Mouse (Mus musculus): Measurements from ENCODE around the gene Olfr987.
"Not testable (repeated sequence)": the region's sequence is repeated elsewhere in the genome, so short reads cannot be mapped to it uniquely, and the experiment has no call there.

Olfr987 gene

GRCm38 (mm10) chr2:85339215-85339614 is at the start of gene Olfr987:
TSS of gene Olfr987 (minus strand) at chr2:85339315.
- not testable (repeated sequence) for DNase-seq

GRCm38 (mm10) chr2:85363127-85363526 is 24.0 kb upstream of the Olfr987 start, which contains the start of gene Olfr988:
TSS of gene Olfr988 (minus strand) at chr2:85363227.
- DNase-seq = not testable (repeated sequence)

- no peak for DNase-seq
These were observed 857 bp upstream of the Olfr987 start for GRCm38 (mm10) chr2:85339972-85340371.

DNA sequence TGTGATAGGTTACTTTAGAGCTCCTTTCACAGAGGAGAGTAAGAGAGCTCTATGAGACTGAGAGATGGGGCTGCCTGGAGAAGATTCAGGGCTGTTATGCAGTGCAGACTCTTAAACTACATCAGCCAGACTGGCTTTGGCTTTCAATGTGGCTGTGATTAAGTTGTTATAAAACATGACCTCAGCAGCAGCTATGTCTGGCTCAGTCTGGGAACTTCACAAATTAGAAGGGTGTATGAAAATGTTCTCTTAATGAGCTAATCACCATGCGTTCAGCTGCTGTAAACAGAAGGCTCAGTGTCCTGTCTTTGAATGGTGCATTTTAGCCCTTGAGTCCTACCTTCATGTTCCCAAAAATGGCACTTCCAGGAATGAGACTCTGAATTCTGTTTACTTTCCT is 20.0 kb downstream of the Olfr987 start:
- DNase-seq = no peak

GRCm38 (mm10) chr2:85285406-85285805 is 53.7 kb downstream of the Olfr987 start:
- DNase-seq = no peak

DNA sequence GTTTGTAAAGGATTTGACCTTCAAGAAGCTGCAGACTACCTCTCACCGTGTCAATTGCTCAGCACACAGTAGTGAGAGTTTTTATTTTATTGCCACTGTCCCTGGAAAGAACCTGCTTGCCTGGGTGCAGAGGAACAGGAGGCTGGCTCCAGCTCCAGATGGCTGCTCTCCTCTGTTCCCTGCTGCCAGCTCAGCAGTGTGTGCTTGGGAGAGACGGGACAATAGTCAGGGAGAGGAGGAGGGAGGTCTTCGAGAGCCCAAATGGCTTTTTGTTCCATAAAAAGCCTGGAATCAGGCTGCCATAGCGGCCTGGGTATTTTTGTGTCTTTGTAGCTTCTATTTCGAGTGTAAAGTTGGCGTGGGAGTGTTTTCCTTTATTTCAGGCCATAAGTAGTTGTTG is 54.5 kb downstream of the Olfr987 start:
- DNase-seq = peak in 1 of 2 experiments; percentile 5

- no peak for DNase-seq
These were observed 55.3 kb downstream of the Olfr987 start for GRCm38 (mm10) chr2:85283631-85284466.

- no peak for DNase-seq
These were observed 58.1 kb downstream of the Olfr987 start for GRCm38 (mm10) chr2:85281023-85281422.
